Mouse (Mus musculus): ENCODE measurements at regions not wholly inside any gene's neighbourhood (a gene's known extent, or its start where the extent isn't known, plus 50 kb on each side); places are given as distances from the start of the nearest gene placed in this dataset.

DNA sequence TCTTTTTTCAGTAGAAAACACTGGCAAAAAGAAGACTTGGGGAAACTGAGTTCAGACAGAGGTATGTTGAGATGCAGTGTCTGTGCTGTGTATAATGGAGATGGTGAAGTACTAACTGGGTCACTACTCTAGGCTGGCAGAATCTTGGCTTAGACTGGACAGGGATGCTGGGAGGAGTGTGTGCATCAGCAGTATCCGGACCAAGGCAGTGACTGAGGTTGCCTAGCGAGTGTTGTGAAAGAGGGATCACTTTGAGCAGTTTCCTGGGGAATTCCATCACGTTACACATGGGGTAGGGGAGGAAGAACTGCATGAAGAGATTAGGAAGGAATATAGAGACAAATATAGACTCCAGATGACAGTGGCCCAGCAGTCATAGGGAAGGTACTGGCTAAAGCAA, 87.9 kb upstream of the Itprid2 start:
- TF ChIP-seq POLR2A (IDR thresholded peaks at IDR 0.05; ENCODE audit: borderline replicate concordance, insufficient read depth, low read length), result no peak
- no peak for TF ChIP-seq CTCF (IDR thresholded peaks at IDR 0.05; ENCODE audit: borderline replicate concordance, insufficient read depth, low read depth, low read length)
